Mouse (Mus musculus) embryonic facial prominence, embryonic 10.5 days (tissue): Measurements from ENCODE around the gene Akr1c19. TPM values are rescaled to one million over a fixed set of nuclear protein-coding genes. Genes with fewer than 3 reads are reported as not detected.
"Not testable (repeated sequence)": the region's sequence is repeated elsewhere in the genome, so short reads cannot be mapped to it uniquely, and the experiment has no call there.

Experiments used
- DNase-seq: peaks from one replicate; pipeline ENCODE4 v3.0.0-alpha.2; 2017; ENCODE audit warnings: low spot score
- H3K27ac ChIP-seq: fragments of 300-500 bp; sonication (generic); replicated peaks from 2 replicates; pipeline ENCODE4 v1.5.1; 2016; ENCODE audit warnings: mild to moderate bottlenecking
- H3K27me3 ChIP-seq: fragments of 300-500 bp; sonication (generic); replicated peaks from 2 replicates; pipeline ENCODE4 v1.6.1; 2016; ENCODE audit warnings: low read depth, mild to moderate bottlenecking; ENCODE audit not compliant: poor library complexity, severe bottlenecking
- H3K36me3 ChIP-seq: fragments of 300-500 bp; sonication (generic); replicated peaks from 2 replicates; pipeline ENCODE4 v1.6.1; 2016; ENCODE audit warnings: mild to moderate bottlenecking, moderate library complexity
- H3K4me1 ChIP-seq: fragments of 300-500 bp; sonication (generic); 2 replicates; pipeline ENCODE4 v1.6.1; 2016
- H3K4me3 ChIP-seq: fragments of 300-500 bp; sonication (generic); 2 replicates; pipeline ENCODE4 v1.5.1; 2016; ENCODE audit warnings: mild to moderate bottlenecking, moderate library complexity
- H3K9me3 ChIP-seq: fragments of 300-500 bp; sonication (generic); 2 replicates; pipeline ENCODE4 v1.6.1; 2016; ENCODE audit warnings: mild to moderate bottlenecking
- WGBS: fragments of 180-500 bp; shearing (Covaris S2); methylation state at CpG from one replicate; pipeline ENCODE4 v1.1.7; 2016; 5-methylcytosine and 5-hydroxymethylcytosine counted together
- polyA plus RNA-seq: library from polyadenylated mRNA; unstranded; fragments of >200 nt; fragmentation: Nextera tagmentation; extraction: Ambion mirVana; gene quantifications from 2 replicates; pipeline ENCODE4 v1.2.1, GENCODE M21; 2016

Gene Akr1c19
- polyA plus RNA-seq: 0.23 and 0.29 TPM in 2 replicates

DNA sequence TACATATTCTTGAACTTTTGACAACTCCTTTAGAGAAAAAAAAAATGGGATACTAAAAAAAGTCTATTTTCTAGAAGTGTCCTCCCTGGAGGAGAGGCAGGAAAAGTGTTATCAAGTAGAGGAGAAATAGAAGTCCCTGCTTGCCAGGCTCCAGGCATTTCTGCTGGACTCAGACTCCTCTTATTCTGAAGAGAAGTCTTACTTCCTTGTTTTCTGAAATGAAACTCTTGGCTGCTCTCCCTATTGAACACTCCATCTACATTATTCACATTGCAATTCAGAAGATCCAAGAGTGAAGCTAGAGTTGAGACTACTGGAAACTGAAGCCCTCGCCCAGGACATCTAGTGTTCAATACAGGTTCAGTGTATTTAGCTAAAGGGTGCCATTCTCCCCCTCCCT is at the start of gene Akr1c19:
TSS of gene Akr1c19 (plus strand) at position 260 of the 400 bp plus-strand sequence.
- 84% methylated on average over 1 of the region's 1 CpGs for WGBS
- Histone ChIP-seq H3K9me3 (no peaks in the 10 kb centered on the region), H3K27me3 (no peaks in the 10 kb centered on the region), H3K4me3 (no peak within 1 kb of the TSS), H3K27ac (no peak within 1 kb of the TSS), H3K36me3 (no peaks in the 10 kb centered on the region), H3K4me1 (no peaks in the 10 kb centered on the region)
- no peak for DNase-seq

DNA sequence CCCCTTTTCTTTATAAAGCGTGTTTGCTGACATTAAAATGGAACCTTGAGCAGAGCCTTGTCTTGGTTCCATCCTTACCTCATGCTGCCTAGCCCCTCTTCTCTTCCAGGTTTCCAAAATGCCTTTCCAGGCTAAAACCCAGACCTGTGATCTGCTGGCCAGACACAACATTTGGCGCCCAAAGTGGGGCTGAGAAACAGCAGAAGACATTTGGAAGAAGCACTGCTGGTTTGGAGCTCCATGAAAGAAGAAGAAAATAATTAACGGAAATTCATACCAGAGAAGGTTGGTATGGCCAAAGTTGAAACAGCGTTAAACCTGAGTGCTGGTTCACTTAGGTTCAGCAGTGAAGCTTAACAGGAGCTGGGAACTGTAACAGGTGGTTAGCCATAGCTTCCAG is 47.2 kb upstream of the Akr1c19 start:
- WGBS: 88% methylated on average over 4 of the region's 4 CpGs
- DNase-seq, H3K27ac ChIP-seq, H3K4me1 ChIP-seq, H3K9me3 ChIP-seq, H3K4me3 ChIP-seq, H3K36me3 ChIP-seq, H3K27me3 ChIP-seq: not testable (repeated sequence)

DNA sequence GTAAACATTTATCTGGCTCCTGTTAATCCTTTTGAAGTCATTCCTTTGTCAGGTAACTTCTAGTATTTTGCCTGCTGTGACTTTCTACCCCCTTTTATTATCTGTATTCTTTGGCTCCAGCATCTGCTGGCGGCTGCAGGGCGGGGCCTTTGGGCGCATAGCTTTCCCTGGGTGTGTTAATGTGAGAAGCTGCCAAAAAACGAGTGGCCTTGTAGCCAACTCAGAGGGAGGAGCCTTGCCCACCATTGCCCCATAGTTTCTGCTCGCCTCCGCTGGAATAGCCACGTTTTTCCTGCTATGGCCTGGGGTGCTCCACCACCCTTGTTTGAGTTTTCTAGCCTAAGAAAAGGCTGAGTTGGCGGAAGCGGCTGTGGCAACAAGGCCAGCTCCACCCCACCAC is 45.4 kb upstream of the Akr1c19 start:
- Histone ChIP-seq H3K27me3 (no peaks in the 10 kb centered on the region), H3K27ac (no peak overlapping the region), H3K9me3 (no peaks in the 10 kb centered on the region; the same call in 1 of the 2 replicates), H3K4me3 (no peak overlapping the region), H3K36me3 (no peaks in the 10 kb centered on the region), H3K4me1 (no peaks in the 10 kb centered on the region)
- no peak for DNase-seq
- whole genome bisulfite sequencing: 58% methylated on average over 9 of the region's 9 CpGs

DNA sequence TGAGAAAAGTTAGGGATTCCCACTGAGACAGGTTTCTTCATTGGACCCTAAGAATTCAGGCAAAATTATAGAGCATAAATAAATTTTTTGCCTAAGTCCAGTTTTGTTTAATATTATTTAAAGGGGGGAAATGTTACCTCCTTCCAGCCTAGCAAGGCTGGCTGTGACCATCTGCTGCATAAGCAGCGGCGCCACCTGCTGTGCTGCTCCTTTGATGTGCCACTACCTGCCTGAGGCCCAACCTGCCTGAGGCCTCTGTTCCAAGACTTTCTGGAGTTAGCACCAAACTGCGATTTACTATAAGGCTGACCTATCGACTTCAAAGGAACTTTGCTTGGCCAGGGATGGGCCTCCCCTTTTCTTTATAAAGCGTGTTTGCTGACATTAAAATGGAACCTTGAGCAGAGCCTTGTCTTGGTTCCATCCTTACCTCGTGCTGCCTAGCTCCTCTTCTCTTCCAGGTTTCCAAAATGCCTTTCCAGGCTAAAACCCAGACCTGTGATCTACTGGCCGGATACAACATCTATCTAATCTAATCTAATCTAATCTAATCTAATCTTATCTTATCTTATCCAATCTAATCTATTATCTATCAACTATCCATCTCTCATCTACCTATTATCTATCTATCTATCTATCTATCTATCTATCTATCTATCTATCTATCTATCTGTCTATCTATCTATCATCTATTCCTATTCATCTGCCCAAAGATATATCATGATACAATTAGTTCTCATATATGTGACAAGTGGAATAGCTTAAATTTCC is 41.7 kb upstream of the Akr1c19 start:
- H3K9me3 ChIP-seq, H3K4me3 ChIP-seq, H3K36me3 ChIP-seq, DNase-seq, H3K27ac ChIP-seq, H3K4me1 ChIP-seq, H3K27me3 ChIP-seq: not testable (repeated sequence)
- 81% methylated on average over 7 of the region's 7 CpGs for WGBS

DNA sequence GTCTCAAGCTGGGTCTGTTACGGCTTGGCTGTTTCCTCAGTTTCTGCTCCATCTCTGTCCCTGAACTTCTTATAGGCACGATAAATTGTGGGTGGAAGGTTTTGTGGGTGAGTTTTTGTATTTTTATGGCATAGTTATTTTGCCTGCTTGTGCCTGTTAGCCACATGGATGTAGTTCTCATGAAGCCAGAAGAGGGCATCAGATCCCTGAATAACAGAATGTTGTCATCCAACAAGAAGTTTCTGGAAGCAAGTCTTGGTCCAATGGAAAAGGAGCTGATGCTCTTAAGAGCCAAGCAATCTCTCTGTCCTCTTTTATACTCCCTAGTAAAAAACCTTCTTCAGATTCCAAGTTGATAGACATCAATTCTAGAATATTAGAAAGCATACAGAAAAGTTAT is 40.3 kb upstream of the Akr1c19 start:
- DNase-seq: no peak
- H3K27me3 ChIP-seq: no peaks in the 10 kb centered on the region
- H3K9me3 ChIP-seq: no peaks in the 10 kb centered on the region
- no peak overlapping the region for H3K27ac ChIP-seq
- WGBS: 83% methylated on average over 2 of the region's 2 CpGs
- no peaks in the 10 kb centered on the region for H3K4me1 ChIP-seq
- no peak overlapping the region for H3K4me3 ChIP-seq
- no peaks in the 10 kb centered on the region for H3K36me3 ChIP-seq

DNA sequence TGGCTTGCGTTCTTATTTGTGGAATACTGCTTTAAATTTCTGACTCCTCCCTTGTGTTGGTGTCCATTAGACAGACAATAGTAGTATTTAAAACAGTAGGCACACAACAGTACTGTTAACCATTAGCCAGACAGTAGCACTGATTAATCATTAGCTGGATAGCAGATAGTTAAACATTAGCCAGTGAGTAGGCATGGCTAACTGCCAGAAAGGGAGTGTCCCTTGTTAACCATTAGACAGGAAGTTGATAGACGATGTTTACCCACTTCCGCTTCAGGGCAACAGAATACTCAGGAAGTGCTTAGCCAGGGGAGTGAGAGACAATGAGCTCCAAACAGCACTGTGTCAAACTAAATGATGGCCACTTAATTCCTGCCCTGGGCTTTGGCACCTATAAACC is 37.6 kb upstream of the Akr1c19 start, which contains the start of gene Akr1c13:
TSS of gene Akr1c13 (plus strand) at position 247 of the 400 bp plus-strand sequence.
- Histone ChIP-seq H3K36me3 (no peaks in the 10 kb centered on the region), H3K9me3 (no peaks in the 10 kb centered on the region), H3K27me3 (no peaks in the 10 kb centered on the region), H3K4me1 (no peaks in the 10 kb centered on the region), H3K4me3 (no peak within 1 kb of the TSS), H3K27ac (no peak within 1 kb of the TSS)
- DNase-seq: no peak
- 62% methylated on average over 3 of the region's 3 CpGs for WGBS

DNA sequence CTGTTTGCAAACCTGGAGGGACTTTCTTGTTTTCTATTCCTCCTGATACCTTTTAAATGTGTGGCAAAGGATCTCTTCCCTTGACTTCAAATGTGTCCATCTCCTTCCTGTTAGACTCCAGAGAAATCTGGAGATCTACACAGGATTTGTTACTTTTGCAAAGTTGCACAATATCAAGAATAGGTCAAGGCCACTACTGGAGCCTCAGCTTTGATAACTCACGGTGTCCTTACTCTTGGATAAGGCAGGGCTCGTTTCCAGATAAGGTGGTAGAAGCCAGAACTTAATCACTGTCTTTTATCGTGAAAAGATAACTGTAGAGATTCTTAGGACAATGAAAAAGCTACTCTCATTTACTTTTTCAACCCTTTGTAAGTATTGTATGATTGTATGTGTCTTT is 36.0 kb upstream of the Akr1c19 start:
- Histone ChIP-seq H3K36me3 (no peaks in the 10 kb centered on the region), H3K27ac (no peak overlapping the region), H3K9me3 (no peaks in the 10 kb centered on the region), H3K4me1 (no peaks in the 10 kb centered on the region), H3K27me3 (no peaks in the 10 kb centered on the region), H3K4me3 (no peak overlapping the region)
- WGBS: 85% methylated on average over 3 of the region's 3 CpGs
- no peak for DNase-seq

DNA sequence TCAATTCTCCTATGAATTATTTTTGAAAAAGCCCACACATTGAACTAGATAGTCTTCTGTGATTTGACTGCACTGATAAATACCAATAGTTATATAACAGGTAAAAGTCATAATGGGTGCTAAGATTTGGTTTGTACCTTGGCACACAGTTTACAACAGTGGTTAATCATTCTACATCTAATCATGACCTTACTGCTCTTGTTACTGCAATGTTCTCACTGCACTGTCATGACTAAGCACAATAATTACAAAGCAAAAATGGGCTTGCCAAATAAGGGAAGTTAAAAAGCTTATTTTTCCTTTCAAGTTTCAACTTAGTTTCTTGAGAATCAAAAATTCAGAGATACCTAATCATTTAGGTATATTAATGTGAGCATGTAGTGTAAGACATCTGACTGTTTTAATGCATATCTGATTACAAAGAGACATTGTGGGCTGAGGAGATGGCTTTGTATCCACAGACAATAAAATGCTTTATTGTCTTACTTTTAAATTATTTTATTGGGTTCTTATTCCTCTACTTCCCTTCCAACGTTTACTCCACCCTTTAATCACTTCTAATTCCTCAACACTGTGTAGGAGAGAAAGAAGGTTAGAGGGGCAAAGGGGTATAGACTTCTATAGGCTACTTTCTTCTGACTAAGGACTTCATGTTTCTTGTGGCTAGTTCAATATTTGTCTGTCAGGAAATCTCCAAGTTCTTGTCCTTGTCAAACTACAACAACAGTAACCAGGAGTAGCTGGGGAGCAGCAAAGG is 22.2 kb upstream of the Akr1c19 start:
- H3K4me1 ChIP-seq: no peaks in the 10 kb centered on the region
- H3K27ac ChIP-seq: no peak overlapping the region
- no peaks in the 10 kb centered on the region for H3K36me3 ChIP-seq
- no peaks in the 10 kb centered on the region for H3K9me3 ChIP-seq
- WGBS: 59% methylated on average over 1 of the region's 1 CpGs
- no peak for DNase-seq
- no peaks in the 10 kb centered on the region for H3K27me3 ChIP-seq
- H3K4me3 ChIP-seq: no peak overlapping the region

DNA sequence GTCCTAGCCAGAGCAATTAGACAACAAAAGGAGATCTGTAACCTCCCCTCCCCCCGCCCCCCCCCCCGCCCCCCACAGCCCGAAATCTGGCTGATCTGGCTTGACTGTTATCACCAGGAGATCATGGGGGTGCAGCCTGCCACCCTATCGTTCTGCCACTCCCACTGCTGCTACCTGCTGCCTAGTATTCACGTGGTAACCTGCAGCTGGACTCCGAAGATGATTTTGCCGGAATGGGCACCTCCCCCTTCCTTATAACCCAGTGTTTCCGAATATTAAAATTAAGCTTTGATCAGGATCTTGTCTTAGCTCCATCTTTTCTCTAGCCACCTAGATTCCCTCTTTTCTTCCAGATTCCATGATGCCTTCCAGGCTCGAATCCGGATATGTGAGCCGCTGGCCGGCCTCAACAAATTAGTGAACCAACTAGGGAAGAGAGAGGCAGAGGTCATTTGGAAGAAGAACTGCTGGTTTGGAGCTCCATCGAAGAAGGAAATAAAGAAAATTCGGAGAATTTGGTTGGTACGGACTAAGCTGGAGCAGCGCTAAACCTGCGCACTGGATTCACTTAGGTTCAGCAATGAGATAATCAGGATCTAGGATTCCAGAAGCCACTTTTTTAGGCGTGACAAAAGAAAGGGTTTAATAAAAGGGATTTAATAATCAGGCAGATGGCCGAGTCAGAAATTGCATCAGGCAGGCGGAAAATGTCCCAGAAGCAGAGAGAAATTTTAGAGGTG is 16.8 kb upstream of the Akr1c19 start:
- no peaks in the 10 kb centered on the region for H3K36me3 ChIP-seq
- H3K4me3 ChIP-seq: no peak overlapping the region
- no peak overlapping the region for H3K27ac ChIP-seq
- no peak for DNase-seq
- no peaks in the 10 kb centered on the region for H3K4me1 ChIP-seq
- H3K27me3 ChIP-seq: no peaks in the 10 kb centered on the region
- H3K9me3 ChIP-seq: no peaks in the 10 kb centered on the region
- WGBS: 68% methylated on average over 20 of the region's 20 CpGs

DNA sequence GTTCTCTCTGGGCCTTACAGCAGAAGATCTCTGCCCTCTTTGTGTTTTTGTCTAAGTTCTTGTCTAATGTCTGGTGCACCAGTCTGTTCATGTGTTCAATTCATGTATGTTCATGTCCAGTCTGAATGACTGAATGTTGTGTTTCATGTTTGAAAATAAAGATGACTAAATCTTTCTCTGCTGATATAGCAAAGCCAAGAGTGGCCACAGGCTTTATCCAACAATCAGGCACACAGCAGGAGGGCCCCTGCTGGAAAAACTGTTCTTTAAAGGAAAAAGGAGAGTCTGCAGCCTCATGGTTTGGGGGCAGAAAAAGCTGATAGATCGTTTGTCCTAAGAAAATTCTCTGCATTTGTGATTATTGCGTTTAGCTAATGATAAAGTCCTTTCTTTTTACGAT is 16.2 kb upstream of the Akr1c19 start:
- no peak for DNase-seq
- Histone ChIP-seq H3K36me3 (no peaks in the 10 kb centered on the region), H3K9me3 (no peaks in the 10 kb centered on the region), H3K4me3 (no peak overlapping the region), H3K27me3 (no peaks in the 10 kb centered on the region), H3K4me1 (no peaks in the 10 kb centered on the region), H3K27ac (no peak overlapping the region)
- 61% methylated on average over 3 of the region's 3 CpGs for WGBS

DNA sequence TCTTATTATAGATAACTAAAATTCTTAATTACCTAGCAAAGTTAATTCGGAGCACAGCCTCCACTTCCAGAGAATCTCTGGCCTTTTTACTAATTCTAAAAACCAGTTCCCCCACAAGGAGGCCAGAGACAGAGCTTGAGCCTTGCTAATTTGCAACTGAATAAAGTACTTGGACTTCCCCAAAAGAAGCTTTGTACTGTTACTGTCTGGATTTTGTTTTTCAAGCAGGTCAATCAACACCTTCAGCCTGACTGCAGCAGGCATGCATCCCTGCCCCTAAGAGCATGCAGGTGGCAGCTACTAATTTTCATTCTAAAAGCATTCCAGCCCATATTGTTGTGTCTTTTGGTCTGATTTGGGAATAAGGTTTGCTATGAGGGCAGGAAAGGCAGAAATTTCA is 13.0 kb upstream of the Akr1c19 start:
- H3K27ac ChIP-seq, DNase-seq, H3K4me3 ChIP-seq, H3K9me3 ChIP-seq, H3K4me1 ChIP-seq, H3K36me3 ChIP-seq, H3K27me3 ChIP-seq: not testable (repeated sequence)
- WGBS: 77% methylated on average over 1 of the region's 1 CpGs

DNA sequence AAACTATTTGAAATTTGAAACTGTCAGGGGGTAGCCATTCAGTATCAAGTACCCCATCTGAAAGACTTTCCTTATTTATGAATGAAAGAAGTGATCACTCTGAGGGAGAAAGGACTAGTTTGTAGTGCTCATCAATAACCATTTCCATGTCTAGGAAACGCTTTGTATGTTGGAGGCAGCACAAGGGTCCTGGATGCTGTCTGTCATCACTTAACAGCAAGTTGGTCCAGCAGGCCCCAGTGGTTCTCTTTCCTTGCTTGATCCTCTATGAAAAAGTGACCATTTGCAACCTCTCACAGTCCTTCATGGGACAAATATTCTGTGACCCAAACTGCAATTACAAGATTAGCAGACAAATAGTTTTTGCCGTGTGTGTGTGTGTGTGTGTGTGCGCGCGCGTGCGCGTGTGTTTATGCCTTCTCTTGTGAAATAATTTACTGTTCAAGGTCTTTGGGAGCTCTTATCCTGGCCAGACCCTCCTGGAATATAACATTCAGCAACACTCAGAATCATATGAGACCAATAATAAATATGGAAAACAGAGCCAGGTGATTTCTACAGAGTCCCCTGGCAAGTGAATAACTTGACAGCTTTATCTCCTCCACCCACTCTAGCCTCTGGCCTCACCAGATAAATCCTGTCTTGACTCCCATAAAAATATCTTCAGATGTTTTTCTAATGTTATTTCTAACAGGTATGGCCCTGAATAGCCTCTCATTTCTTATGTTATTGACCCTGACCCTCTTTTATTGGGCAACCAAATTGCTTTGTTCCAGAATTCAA is 2.5 kb downstream of the Akr1c19 start:
- no peak for DNase-seq
- H3K36me3 ChIP-seq: no peaks in the 10 kb centered on the region
- 93% methylated on average over 8 of the region's 8 CpGs for WGBS
- H3K4me1 ChIP-seq: no peaks in the 10 kb centered on the region
- no peaks in the 10 kb centered on the region for H3K27me3 ChIP-seq
- no peaks in the 10 kb centered on the region for H3K9me3 ChIP-seq
- H3K27ac ChIP-seq: no peak overlapping the region
- H3K4me3 ChIP-seq: no peak overlapping the region
